Mouse (Mus musculus) heart, embryonic 14.5 days (tissue): ENCODE measurements around the gene Crybg2. TPM values are rescaled to one million over a fixed set of nuclear protein-coding genes. Genes with fewer than 3 reads are reported as not detected.

Experiments
- ATAC-seq: fragments of 200-750 bp; cut with Nextera tagmentation; 2 replicates; pipeline ENCODE4 v1.8.0; 2017; ENCODE audit warnings: low read depth, moderate TSS enrichment; ENCODE audit not compliant: insufficient number of reproducible peaks, insufficient read depth, low FRiP score
- H3K27ac ChIP-seq, 2 experiments: fragments of 200-500 bp in 1 of 2; fragments of 300-500 bp in 1 of 2; sonication (generic) in 1 of 2; replicated peaks in 1 of 2; 2 replicates each; pipeline ENCODE4 v1.5.1; 2012 to 2014; ENCODE audit warnings: low read depth in 2 of 2, low read length in 2 of 2, control low read depth in 1 of 2, mild to moderate bottlenecking in 1 of 2, mixed read lengths in 1 of 2; ENCODE audit not compliant: control insufficient read depth in 1 of 2, insufficient read depth in 1 of 2
- H3K27me3 ChIP-seq: fragments of 300-500 bp; sonication (generic); 2 replicates; pipeline ENCODE4 v1.6.1; 2014; ENCODE audit warnings: mild to moderate bottlenecking, low read length, control low read depth; ENCODE audit not compliant: control insufficient read depth, insufficient read depth
- H3K36me3 ChIP-seq: fragments of 300-500 bp; sonication (generic); 2 replicates; pipeline ENCODE4 v1.6.1; 2014; ENCODE audit warnings: mild to moderate bottlenecking, control low read depth, low read length, mixed read lengths; ENCODE audit not compliant: control insufficient read depth, insufficient read depth
- H3K4me1 ChIP-seq, 2 experiments: fragments of 200-500 bp in 1 of 2; fragments of 300-500 bp in 1 of 2; sonication (generic) in 1 of 2; 2 replicates each; pipeline ENCODE4 v1.6.1; 2012 to 2014; ENCODE audit warnings: low read length in 2 of 2, control low read depth in 1 of 2, mixed read lengths in 1 of 2; ENCODE audit not compliant: control insufficient read depth in 2 of 2, insufficient read depth in 2 of 2
- H3K4me2 ChIP-seq: fragments of 300-500 bp; sonication (generic); 2 replicates; pipeline ENCODE4 v1.6.1; 2014; ENCODE audit warnings: mild to moderate bottlenecking, low read length
- H3K4me3 ChIP-seq, 2 experiments: fragments of 200-500 bp in 1 of 2; fragments of 300-500 bp in 1 of 2; sonication (generic) in 1 of 2; 2 replicates each; pipeline ENCODE4 v1.5.1; 2012 to 2014; ENCODE audit warnings: low read length in 2 of 2, mild to moderate bottlenecking in 2 of 2, control low read depth in 1 of 2, low read depth in 1 of 2, moderate library complexity in 1 of 2; ENCODE audit not compliant: control insufficient read depth in 1 of 2, insufficient read depth in 1 of 2
- H3K9ac ChIP-seq: fragments of 300-500 bp; sonication (generic); 2 replicates; pipeline ENCODE4 v1.6.1; 2014; ENCODE audit warnings: mild to moderate bottlenecking, low read length
- H3K9me3 ChIP-seq: fragments of 300-500 bp; sonication (generic); 2 replicates; pipeline ENCODE4 v1.6.1; 2016; ENCODE audit warnings: low read length, control low read depth; ENCODE audit not compliant: control insufficient read depth
- WGBS: fragments of 180-500 bp; shearing (Covaris S2); extraction: QIAGEN DNeasy Blood & Tissue Kit; methylation state at CpG from one replicate; pipeline ENCODE4 v1.1.7; 2014; 5-methylcytosine and 5-hydroxymethylcytosine counted together
- polyA plus RNA-seq: library from polyadenylated mRNA; unstranded; fragments of >200 nt; fragmentation: Nextera tagmentation; extraction: Ambion mirVana; gene quantifications from 2 replicates; pipeline ENCODE4 v1.2.1, GENCODE M21; 2014

Gene Crybg2
- polyA plus RNA-seq, 1 experiment from 2014 or later = 0.12 TPM

- Histone ChIP-seq H3K4me2 (no peak overlapping the region), H3K9ac (no peak overlapping the region), H3K9me3 (no peaks in the 10 kb centered on the region), H3K4me3 (no peak overlapping the region), H3K27ac (no peak overlapping the region), H3K27me3 (no peaks in the 10 kb centered on the region), H3K36me3 (no peaks in the 10 kb centered on the region), H3K4me1 (peaks cover 3 to 12% of the 10 kb centered on the region in 2 experiments; a peak in 1 of 4 replicates)
- no peak for ATAC-seq
- WGBS = 54% methylated on average over 5 of the region's 5 CpGs
These were observed 47.6 kb downstream of the Crybg2 start for GRCm38 (mm10) chr4:134108196-134108595.

- Histone ChIP-seq H3K27me3 (no peaks in the 10 kb centered on the region), H3K4me1 (peaks cover 3 to 15% of the 10 kb centered on the region in 2 experiments; a peak in 1 of 4 replicates), H3K36me3 (no peaks in the 10 kb centered on the region), H3K4me2 (no peak overlapping the region), H3K9me3 (no peaks in the 10 kb centered on the region), H3K4me3 (no peak overlapping the region), H3K9ac (no peak overlapping the region), H3K27ac (no peak overlapping the region)
- WGBS = 31% methylated on average over 3 of the region's 3 CpGs
- no peak for ATAC-seq
These were observed 50.0 kb downstream of the Crybg2 start for GRCm38 (mm10) chr4:134110653-134111052.

- WGBS = 49% methylated on average over 6 of the region's 6 CpGs
- peaks cover 3 to 15% of the 10 kb centered on the region in 2 experiments; a peak in 1 of 4 replicates for H3K4me1 ChIP-seq
These were observed 51.8 kb downstream of the Crybg2 start for GRCm38 (mm10) chr4:134112403-134112802.

GRCm38 (mm10) chr4:134113356-134113994, 52.9 kb downstream of the Crybg2 start:
- H3K9me3 ChIP-seq = no peaks in the 10 kb centered on the region
- no peaks in the 10 kb centered on the region for H3K36me3 ChIP-seq
- no peaks in the 10 kb centered on the region for H3K27me3 ChIP-seq
- H3K4me2 ChIP-seq = no peak overlapping the region
- ATAC-seq = no peak
- no peak overlapping the region for H3K27ac ChIP-seq
- WGBS = 53% methylated on average over 10 of the region's 10 CpGs
- H3K4me1 ChIP-seq = peaks cover 10 to 15% of the 10 kb centered on the region in 2 experiments; a peak in 1 of 4 replicates
- H3K9ac ChIP-seq = no peak overlapping the region
- H3K4me3 ChIP-seq = no peak overlapping the region

More at GRCm38 (mm10) chr4:134112403-134112802, 51.8 kb downstream of the Crybg2 start:
- ATAC-seq = no peak
- no peak overlapping the region for H3K4me2 ChIP-seq
- H3K27me3 ChIP-seq = no peaks in the 10 kb centered on the region
- H3K9ac ChIP-seq = no peak overlapping the region
- no peaks in the 10 kb centered on the region for H3K9me3 ChIP-seq
- H3K27ac ChIP-seq = no peak overlapping the region
- no peaks in the 10 kb centered on the region for H3K36me3 ChIP-seq
- H3K4me3 ChIP-seq = no peak overlapping the region

GRCm38 (mm10) chr4:134114038-134114437, 53.4 kb downstream of the Crybg2 start:
- WGBS = 94% methylated on average over 4 of the region's 4 CpGs
- Histone ChIP-seq H3K27ac (no peak overlapping the region), H3K9ac (no peak overlapping the region), H3K4me3 (no peak overlapping the region), H3K4me1 (peaks cover 10 to 14% of the 10 kb centered on the region in 2 experiments; a peak in 1 of 4 replicates), H3K27me3 (no peaks in the 10 kb centered on the region), H3K36me3 (no peaks in the 10 kb centered on the region), H3K9me3 (no peaks in the 10 kb centered on the region), H3K4me2 (no peak overlapping the region)
- no peak for ATAC-seq

GRCm38 (mm10) chr4:134115215-134116144, 54.9 kb downstream of the Crybg2 start:
- Histone ChIP-seq H3K4me1 (peaks cover 9 to 10% of the 10 kb centered on the region in 2 experiments; a peak in 1 of 4 replicates), H3K9ac (no peak overlapping the region), H3K36me3 (no peaks in the 10 kb centered on the region), H3K4me2 (no peak overlapping the region), H3K27ac (no peak overlapping the region), H3K27me3 (no peaks in the 10 kb centered on the region), H3K4me3 (no peak overlapping the region), H3K9me3 (no peaks in the 10 kb centered on the region)
- ATAC-seq = no peak
- WGBS = 87% methylated on average over 16 of the region's 16 CpGs

- H3K27me3 ChIP-seq = no peaks in the 10 kb centered on the region
- H3K4me2 ChIP-seq = no peak overlapping the region
- 94% methylated on average over 2 of the region's 2 CpGs for WGBS
- H3K4me1 ChIP-seq = peaks cover 7 to 9% of the 10 kb centered on the region in 2 experiments; a peak in 1 of 4 replicates
- no peaks in the 10 kb centered on the region for H3K36me3 ChIP-seq
- H3K9ac ChIP-seq = no peak overlapping the region
- no peak for ATAC-seq
- no peak overlapping the region for H3K27ac ChIP-seq
- H3K4me3 ChIP-seq = no peak overlapping the region
- H3K9me3 ChIP-seq = no peaks in the 10 kb centered on the region
These were observed 55.9 kb downstream of the Crybg2 start for GRCm38 (mm10) chr4:134116501-134116900.
